ENCODE assay signal across 9 mouse cellular contexts in the genomic region with DNA sequence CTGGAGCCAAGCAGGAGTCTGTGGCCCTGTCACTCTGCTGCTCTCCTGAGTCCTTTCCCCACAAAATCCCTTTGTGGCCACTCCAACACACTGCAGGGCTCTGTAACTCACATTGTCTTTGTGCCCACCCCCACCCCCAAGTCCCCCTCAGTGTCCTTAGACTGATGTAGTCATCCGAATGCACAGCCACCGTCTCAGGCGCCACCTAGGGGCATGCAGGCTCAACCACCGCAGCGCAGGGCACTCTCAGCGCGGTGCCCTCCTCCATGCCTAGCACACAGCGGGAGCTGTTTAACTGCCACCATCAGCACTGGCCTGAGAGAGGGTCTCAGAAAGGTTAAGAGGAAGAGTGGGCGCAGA. TPM values are rescaled to one million over a fixed set of nuclear protein-coding genes. Genes with fewer than 3 reads are reported as not detected.
DNase-seq lines count a peak whose midpoint lies in the region; ATAC-seq and TF ChIP-seq lines count a peak whose summit lies in the region.
"Had no signal": no experiment of that assay in that cellular context is flagged by ENCODE, and none has a peak within 500 bp of the region (broad histone marks: within the 10 kb centered on the region; RNA-seq: fewer than 3 reads in every experiment).

No protein-coding gene starts in this region.

- DNase-seq in adrenal gland, postnatal 14 days = peak; percentile 36
- DNase-seq in adrenal gland, adult 8-10 months = no peak
- no peak for DNase-seq in lung, adult 2 months
- DNase-seq in lung, postnatal 4 days = no peak
- DNase-seq in forebrain, postnatal 0 days = peak; percentile 70
- no peak for DNase-seq in frontal cortex, postnatal 25 days (ENCODE audit: low spot score in 2 of 2)

- no peak for TF ChIP-seq POLR2A in lung, adult 2 months (IDR thresholded peaks at IDR 0.05; ENCODE audit: borderline replicate concordance, extremely low read depth, low read depth, low read length)

- TF ChIP-seq CTCF in lung, adult 2 months (IDR thresholded peaks at IDR 0.05; ENCODE audit: insufficient read depth, low read length) = peak; percentile 56
- peak; percentile 86 for TF ChIP-seq CTCF in forebrain, postnatal 0 days (IDR thresholded peaks at IDR 0.05; ENCODE audit: low read depth)

- 54% methylated on average over 9 of the region's 9 CpGs for WGBS in lung, adult 2 months
- WGBS in forebrain, postnatal 0 days = 23% methylated on average over 9 of the region's 9 CpGs
- 40% methylated on average over 9 of the region's 9 CpGs for WGBS in lung, embryonic 16.5 days
- 49% methylated on average over 9 of the region's 9 CpGs for WGBS in stomach, embryonic 16.5 days

- H3K4me1 ChIP-seq in lung, adult 2 months (ENCODE audit: control insufficient read depth, insufficient read depth, low read length) = peaks cover 4% of the 10 kb centered on the region
- peaks cover 16% of the 10 kb centered on the region for H3K4me1 ChIP-seq in forebrain, postnatal 0 days (ENCODE audit: insufficient read depth)
- peaks cover 6% of the 10 kb centered on the region for H3K4me1 ChIP-seq in lung, embryonic 16.5 days (replicated peaks; ENCODE audit: control insufficient read depth, insufficient read depth, low read length)
- peaks cover 12% of the 10 kb centered on the region for H3K4me1 ChIP-seq in stomach, embryonic 16.5 days (ENCODE audit: control insufficient read depth, insufficient read depth, low read length)

- peak; percentile 68 for ATAC-seq in forebrain, postnatal 0 days
- peak; percentile 47; the same call in 1 of the 2 replicates for ATAC-seq in lung, embryonic 16.5 days (ENCODE audit: low read depth)
- peak; percentile 23; the same call in 1 of the 2 replicates for ATAC-seq in stomach, embryonic 16.5 days (ENCODE audit: insufficient read depth, low FRiP score)

- no peak overlapping the region for H3K27ac ChIP-seq in forebrain, postnatal 0 days (ENCODE audit: low read depth, low read length)
- H3K27ac ChIP-seq in lung, embryonic 16.5 days (ENCODE audit: low read length) = no peak overlapping the region
- no peak overlapping the region for H3K27ac ChIP-seq in stomach, embryonic 16.5 days (ENCODE audit: low read length)

- no peak overlapping the region for H3K4me2 ChIP-seq in forebrain, postnatal 0 days (ENCODE audit: low read depth)
- H3K4me2 ChIP-seq in lung, embryonic 16.5 days (ENCODE audit: low read depth, low read length) = no peak overlapping the region
- no peak overlapping the region for H3K4me2 ChIP-seq in stomach, embryonic 16.5 days (ENCODE audit: low read depth, low read length)

- no peak overlapping the region for H3K9ac ChIP-seq in forebrain, postnatal 0 days
- no peak overlapping the region for H3K9ac ChIP-seq in lung, embryonic 16.5 days (ENCODE audit: low read length)
- no peak overlapping the region for H3K9ac ChIP-seq in stomach, embryonic 16.5 days (ENCODE audit: low read length)

- peaks cover 52% of the 10 kb centered on the region for H3K36me3 ChIP-seq in forebrain, postnatal 0 days (ENCODE audit: insufficient read depth)
- H3K36me3 ChIP-seq in lung, embryonic 16.5 days (ENCODE audit: control insufficient read depth, insufficient read depth, low read length) = peaks cover 10% of the 10 kb centered on the region
- no peaks in the 10 kb centered on the region for H3K36me3 ChIP-seq in stomach, embryonic 16.5 days (ENCODE audit: control insufficient read depth, insufficient read depth, low read length)

- H3K4me3 ChIP-seq in lung, adult 2 months (replicated peaks; ENCODE audit: extremely low read depth, low read depth, low read length) = no peak overlapping the region
- no peak overlapping the region for H3K4me3 ChIP-seq in forebrain, postnatal 0 days (ENCODE audit: low read depth, low read length)
- H3K4me3 ChIP-seq in lung, embryonic 16.5 days (ENCODE audit: low read length) = no peak overlapping the region
- H3K4me3 ChIP-seq in stomach, embryonic 16.5 days (replicated peaks; ENCODE audit: low read length) = no peak overlapping the region
- H3K4me3 ChIP-seq: erythroblast, embryonic 14.5 days had no signal

- H3K9me3 ChIP-seq in forebrain, postnatal 0 days (ENCODE audit: low read length) = no peaks in the 10 kb centered on the region
- no peaks in the 10 kb centered on the region for H3K9me3 ChIP-seq in lung, embryonic 16.5 days (ENCODE audit: control insufficient read depth, low read length)
- H3K9me3 ChIP-seq in stomach, embryonic 16.5 days (replicated peaks; ENCODE audit: control insufficient read depth, low read length) = no peaks in the 10 kb centered on the region

- H3K27me3 ChIP-seq in forebrain, postnatal 0 days (ENCODE audit: insufficient read depth, low read length) = no peaks in the 10 kb centered on the region
- no peaks in the 10 kb centered on the region for H3K27me3 ChIP-seq in lung, embryonic 16.5 days (ENCODE audit: control insufficient read depth, insufficient read depth, low read depth, low read length)
- no peaks in the 10 kb centered on the region for H3K27me3 ChIP-seq in stomach, embryonic 16.5 days (ENCODE audit: control insufficient read depth, insufficient read depth, low read length)

RNA-seq across cellular contexts. Expression of a gene that starts 55.5 kb away (rescaled TPM):
- 34.2 and 36.2 TPM in 2 replicates for total RNA-seq in adrenal gland, postnatal 14 days (2021)
- total RNA-seq in adrenal gland, adult 8-10 months (2022) = 10 to 100 TPM; 35.7 to 69.0 (median 43.8) TPM
- polyA plus RNA-seq in lung, adult 2 months (2012; rRNA removed) = 53.6 and 65.0 TPM in 2 replicates
- total RNA-seq in forebrain, postnatal 0 days (2014; rRNA removed) = 67.0 and 85.5 TPM in 2 replicates
- 19.8 and 28.0 TPM in 2 replicates for polyA plus RNA-seq in forebrain, postnatal 0 days (2015; fragmentation: Nextera tagmentation; extraction: Ambion mirVana)
- polyA plus RNA-seq in lung, embryonic 16.5 days (2015; fragmentation: Nextera tagmentation; extraction: Ambion mirVana) = 39.7 and 48.8 TPM in 2 replicates
- 29.3 and 34.0 TPM in 2 replicates for polyA plus RNA-seq in stomach, embryonic 16.5 days (2015; fragmentation: Nextera tagmentation; extraction: Ambion mirVana)

Comparison
In these comparisons a context has a peak if more than half of its experiments do, and no peak if none do; other contexts are left out.
1. DNase-seq: peak in adrenal gland, postnatal 14 days (single experiment) and forebrain, postnatal 0 days (single experiment); none in adrenal gland, adult 8-10 months (single experiment), lung, adult 2 months (single experiment), lung, postnatal 4 days (0 of 2) and frontal cortex, postnatal 25 days (0 of 2).
2. Peak in every context shown above with its lines, with median percentiles within 50 percentile points of each other: ATAC-seq.